Mouse (Mus musculus) kidney, embryonic 16.5 days (tissue): Measurements from ENCODE around the gene Mamstr. TPM values are rescaled to one million over a fixed set of nuclear protein-coding genes. Genes with fewer than 3 reads are reported as not detected.

ENCODE experiments used
- ATAC-seq: fragments of 200-750 bp; cut with Nextera tagmentation; 2 replicates; pipeline ENCODE4 v1.8.0; 2017; ENCODE audit warnings: moderate TSS enrichment; ENCODE audit not compliant: low FRiP score, low TSS enrichment
- H3K27ac ChIP-seq: fragments of 300-500 bp; sonication (generic); 2 replicates; pipeline ENCODE4 v1.5.1; 2014; ENCODE audit warnings: low read length
- H3K27me3 ChIP-seq: fragments of 300-500 bp; sonication (generic); 2 replicates; pipeline ENCODE4 v1.6.1; 2014; ENCODE audit warnings: low read length, control low read depth, mixed read lengths; ENCODE audit not compliant: insufficient read depth
- H3K36me3 ChIP-seq: fragments of 300-500 bp; sonication (generic); 2 replicates; pipeline ENCODE4 v1.6.1; 2014; ENCODE audit warnings: low read length, control low read depth, mixed read lengths; ENCODE audit not compliant: insufficient read depth
- H3K4me1 ChIP-seq: fragments of 300-500 bp; sonication (generic); 2 replicates; pipeline ENCODE4 v1.6.1; 2014; ENCODE audit warnings: low read length, control low read depth, mixed read lengths; ENCODE audit not compliant: insufficient read depth
- H3K4me2 ChIP-seq: fragments of 300-500 bp; sonication (generic); replicated peaks from 2 replicates; pipeline ENCODE4 v1.6.1; 2014; ENCODE audit warnings: low read depth, low read length
- H3K4me3 ChIP-seq: fragments of 300-500 bp; sonication (generic); 2 replicates; pipeline ENCODE4 v1.5.1; 2014; ENCODE audit warnings: mild to moderate bottlenecking, low read length
- H3K9ac ChIP-seq: fragments of 300-500 bp; sonication (generic); replicated peaks from 2 replicates; pipeline ENCODE4 v1.6.1; 2014; ENCODE audit warnings: low read length
- H3K9me3 ChIP-seq: fragments of 300-500 bp; sonication (generic); 2 replicates; pipeline ENCODE4 v1.6.1; 2016; ENCODE audit warnings: low read length, control low read depth
- WGBS: fragments of 180-500 bp; shearing (Covaris S2); extraction: QIAGEN DNeasy Blood & Tissue Kit; methylation state at CpG from one replicate; pipeline ENCODE4 v1.1.7; 2014; 5-methylcytosine and 5-hydroxymethylcytosine counted together
- polyA plus RNA-seq: library from polyadenylated mRNA; unstranded; fragments of >200 nt; fragmentation: Nextera tagmentation; extraction: Ambion mirVana; gene quantifications from 2 replicates; pipeline ENCODE4 v1.2.1, GENCODE M21; 2015

Gene Mamstr
- polyA plus RNA-seq, 1 experiment from 2014 or later: 9.0 TPM

DNA sequence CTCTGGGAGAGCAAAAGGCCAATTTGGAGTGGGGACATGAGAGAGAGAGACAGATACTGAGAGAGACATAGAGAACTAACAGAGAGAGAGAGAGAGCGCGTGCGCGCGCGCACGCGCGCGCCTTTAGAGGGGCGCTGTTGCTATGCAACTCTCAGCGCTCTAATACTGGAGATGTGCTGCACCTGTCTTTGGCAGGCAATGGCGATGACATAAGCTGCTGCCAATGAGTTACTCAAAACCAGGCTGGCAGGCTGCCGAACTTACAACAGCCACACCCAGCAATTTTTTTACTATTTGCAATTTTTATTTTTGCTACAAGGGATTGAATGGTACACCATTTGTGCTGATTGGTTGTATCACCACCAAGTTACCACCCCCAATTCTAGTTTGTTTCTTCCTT is 28.0 kb downstream of the Mamstr start:
- peaks cover 19% of the 10 kb centered on the region for H3K4me1 ChIP-seq
- no peaks in the 10 kb centered on the region for H3K36me3 ChIP-seq
- H3K9ac ChIP-seq: no peak overlapping the region
- peaks cover 4% of the 10 kb centered on the region; the same call in 1 of the 2 replicates for H3K9me3 ChIP-seq
- 86% methylated on average over 14 of the region's 14 CpGs for WGBS
- H3K4me3 ChIP-seq: no peak overlapping the region
- no peak overlapping the region for H3K4me2 ChIP-seq
- no peak overlapping the region for H3K27ac ChIP-seq
- H3K27me3 ChIP-seq: no peaks in the 10 kb centered on the region
- no peak for ATAC-seq

- Histone ChIP-seq H3K4me2 (no peak overlapping the region), H3K9me3 (peaks cover 4% of the 10 kb centered on the region; the same call in 1 of the 2 replicates), H3K36me3 (no peaks in the 10 kb centered on the region), H3K9ac (no peak overlapping the region), H3K27ac (no peak overlapping the region), H3K27me3 (no peaks in the 10 kb centered on the region), H3K4me1 (peaks cover 19% of the 10 kb centered on the region), H3K4me3 (no peak overlapping the region)
- no peak for ATAC-seq
- WGBS: 93% methylated on average over 9 of the region's 9 CpGs
Observed at GRCm38 (mm10) chr7:45668921-45669320, 29.1 kb downstream of the Mamstr start.

GRCm38 (mm10) chr7:45677627-45678295 is 38.0 kb downstream of the Mamstr start:
- H3K4me3 ChIP-seq: no peak overlapping the region
- H3K9me3 ChIP-seq: no peaks in the 10 kb centered on the region
- no peak overlapping the region for H3K4me2 ChIP-seq
- WGBS: 66% methylated on average over 7 of the region's 7 CpGs
- no peaks in the 10 kb centered on the region for H3K27me3 ChIP-seq
- peaks cover 12% of the 10 kb centered on the region for H3K4me1 ChIP-seq
- H3K27ac ChIP-seq: no peak overlapping the region
- no peak overlapping the region for H3K9ac ChIP-seq
- no peak for ATAC-seq
- no peaks in the 10 kb centered on the region for H3K36me3 ChIP-seq

GRCm38 (mm10) chr7:45678513-45678912 is 38.7 kb downstream of the Mamstr start:
- no peak overlapping the region for H3K9ac ChIP-seq
- peaks cover 12% of the 10 kb centered on the region for H3K4me1 ChIP-seq
- no peak overlapping the region for H3K4me3 ChIP-seq
- no peaks in the 10 kb centered on the region for H3K27me3 ChIP-seq
- 90% methylated on average over 14 of the region's 14 CpGs for WGBS
- H3K9me3 ChIP-seq: no peaks in the 10 kb centered on the region
- H3K27ac ChIP-seq: no peak overlapping the region
- H3K36me3 ChIP-seq: no peaks in the 10 kb centered on the region
- ATAC-seq: no peak
- no peak overlapping the region for H3K4me2 ChIP-seq

DNA sequence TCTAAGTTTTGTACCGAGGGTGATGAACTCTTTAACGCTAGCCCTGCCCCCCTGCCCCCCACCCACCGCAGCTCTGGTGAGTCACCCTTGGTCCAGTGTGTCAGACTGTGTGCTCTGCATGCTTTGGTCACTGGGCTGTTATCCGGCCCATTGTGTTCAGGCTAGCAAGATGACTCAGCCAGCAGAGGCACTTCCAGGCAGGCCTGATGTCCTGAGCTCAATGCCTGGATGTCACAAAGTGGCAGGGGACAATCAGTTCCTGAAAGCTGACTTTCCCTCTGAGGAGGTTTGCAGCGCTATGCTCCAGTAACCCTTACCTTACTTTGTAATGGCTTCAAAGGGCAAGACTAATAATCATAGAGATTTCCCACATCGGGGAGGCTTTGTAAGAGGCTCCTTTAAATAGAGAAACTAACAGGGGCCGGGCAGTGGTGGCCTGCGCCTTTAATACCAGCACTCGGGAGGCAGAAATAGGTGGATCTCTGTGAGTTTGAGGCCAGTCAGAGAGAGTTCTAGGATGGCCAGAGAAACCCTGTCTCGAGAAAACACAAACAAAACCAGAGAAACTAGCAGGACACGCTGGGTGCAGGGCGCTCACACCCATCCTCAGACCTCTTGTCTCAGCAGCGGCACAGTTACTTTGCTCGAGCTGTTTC is 40.3 kb downstream of the Mamstr start:
- H3K36me3 ChIP-seq: no peaks in the 10 kb centered on the region
- 66% methylated on average over 14 of the region's 14 CpGs for WGBS
- H3K27ac ChIP-seq: peak overlapping the region; percentile 4; the same call in 1 of the 2 replicates
- H3K9ac ChIP-seq: no peak overlapping the region
- H3K4me1 ChIP-seq: peaks cover 12% of the 10 kb centered on the region
- no peaks in the 10 kb centered on the region for H3K27me3 ChIP-seq
- no peaks in the 10 kb centered on the region for H3K9me3 ChIP-seq
- ATAC-seq: peak; percentile 63
- no peak overlapping the region for H3K4me3 ChIP-seq
- H3K4me2 ChIP-seq: no peak overlapping the region

- WGBS: 77% methylated on average over 8 of the region's 8 CpGs
- ATAC-seq: no peak
- no peak overlapping the region for H3K27ac ChIP-seq
Observed at GRCm38 (mm10) chr7:45681046-45681736, 41.4 kb downstream of the Mamstr start.

GRCm38 (mm10) chr7:45682144-45683126 is 42.7 kb downstream of the Mamstr start:
- Histone ChIP-seq H3K27me3 (no peaks in the 10 kb centered on the region), H3K9ac (peak overlapping the region; percentile 62), H3K4me1 (peaks cover 21% of the 10 kb centered on the region), H3K36me3 (no peaks in the 10 kb centered on the region), H3K27ac (0 out of 2 replicates have a peak overlapping the region, but pooled peaks have one; percentile 26), H3K9me3 (no peaks in the 10 kb centered on the region), H3K4me3 (0 out of 2 replicates have a peak overlapping the region, but pooled peaks have one; percentile 6), H3K4me2 (peak overlapping the region; percentile 43)
- WGBS: 25% methylated on average over 14 of the region's 14 CpGs
- ATAC-seq: peak; percentile 75

More at GRCm38 (mm10) chr7:45681046-45681736, 41.4 kb downstream of the Mamstr start:
- H3K9ac ChIP-seq: no peak overlapping the region
- H3K4me2 ChIP-seq: no peak overlapping the region
- H3K4me1 ChIP-seq: peaks cover 16% of the 10 kb centered on the region
- H3K36me3 ChIP-seq: no peaks in the 10 kb centered on the region
- H3K9me3 ChIP-seq: no peaks in the 10 kb centered on the region
- H3K4me3 ChIP-seq: no peak overlapping the region
- no peaks in the 10 kb centered on the region for H3K27me3 ChIP-seq

DNA sequence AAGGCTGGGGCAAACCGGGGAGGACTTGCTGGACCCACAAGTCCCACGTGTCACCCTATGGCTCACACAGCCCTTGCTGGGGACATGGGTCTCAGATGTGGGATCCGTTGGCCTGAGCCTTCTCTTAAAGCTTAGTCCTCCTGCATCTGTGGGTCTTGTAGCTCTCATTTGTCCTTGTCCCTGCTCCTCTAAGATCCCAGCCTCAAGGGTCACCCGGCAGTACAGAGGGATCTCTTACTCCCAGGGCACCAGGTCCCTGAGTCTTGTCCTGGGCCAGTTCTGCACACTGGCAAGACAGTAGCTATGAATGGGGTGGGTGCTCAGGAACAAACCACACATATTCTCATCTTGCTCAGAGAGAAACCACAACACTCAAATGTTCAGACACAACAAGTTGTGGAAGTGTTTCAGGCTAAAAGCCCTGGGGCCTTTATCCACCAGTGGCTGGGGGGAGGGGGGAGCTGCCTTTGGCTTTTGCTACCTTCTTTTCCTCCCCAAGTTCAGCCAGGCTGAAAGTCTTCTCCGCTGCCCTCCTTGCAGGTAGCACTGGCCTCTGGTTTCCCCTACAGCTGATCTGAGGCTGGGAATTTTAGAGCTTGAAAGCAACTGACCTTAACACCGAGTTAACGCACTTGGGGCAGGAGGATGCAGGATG is 43.7 kb downstream of the Mamstr start, which contains the start of gene Ntn5:
Gene Ntn5, plus strand, starts transcription at position 627 of the 655 bp plus-strand sequence.
- H3K27me3 ChIP-seq: no peaks in the 10 kb centered on the region
- no peak within 1 kb of the TSS for H3K4me2 ChIP-seq
- peak within 1 kb of the TSS; percentile 6; the same call in 1 of the 2 replicates for H3K9ac ChIP-seq
- H3K36me3 ChIP-seq: no peaks in the 10 kb centered on the region
- no peak within 1 kb of the TSS for H3K4me3 ChIP-seq
- peaks cover 21% of the 10 kb centered on the region for H3K4me1 ChIP-seq
- no peak within 1 kb of the TSS for H3K27ac ChIP-seq
- 65% methylated on average over 7 of the region's 7 CpGs for WGBS
- no peak for ATAC-seq
- no peaks in the 10 kb centered on the region for H3K9me3 ChIP-seq

DNA sequence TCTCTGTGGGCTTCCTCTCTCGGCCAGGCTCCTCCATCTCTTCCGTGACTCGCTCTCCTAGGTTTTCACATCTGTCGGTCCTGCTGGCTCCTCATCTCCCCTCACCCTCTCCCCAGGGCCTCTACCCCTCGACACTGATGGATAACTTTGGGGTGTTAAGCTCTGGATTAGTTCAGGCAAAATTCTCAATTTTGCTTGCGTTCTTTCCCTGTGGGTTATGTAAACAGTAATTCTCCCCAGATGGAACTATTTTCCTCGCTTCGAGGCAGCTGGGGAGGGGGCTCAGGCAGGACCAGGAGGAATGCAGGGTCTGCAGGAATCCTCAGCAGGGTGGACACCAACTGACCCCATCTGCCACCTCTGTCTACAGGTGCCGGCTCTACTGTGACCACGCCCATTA is 46.0 kb downstream of the Mamstr start:
- Histone ChIP-seq H3K4me3 (no peak overlapping the region), H3K36me3 (no peaks in the 10 kb centered on the region), H3K4me2 (no peak overlapping the region), H3K27me3 (no peaks in the 10 kb centered on the region), H3K9ac (no peak overlapping the region), H3K9me3 (no peaks in the 10 kb centered on the region), H3K27ac (no peak overlapping the region), H3K4me1 (peaks cover 30% of the 10 kb centered on the region)
- WGBS: 43% methylated on average over 10 of the region's 10 CpGs
- ATAC-seq: no peak
